Mouse (Mus musculus): Measurements from ENCODE around the gene Sptssb.

DNA sequence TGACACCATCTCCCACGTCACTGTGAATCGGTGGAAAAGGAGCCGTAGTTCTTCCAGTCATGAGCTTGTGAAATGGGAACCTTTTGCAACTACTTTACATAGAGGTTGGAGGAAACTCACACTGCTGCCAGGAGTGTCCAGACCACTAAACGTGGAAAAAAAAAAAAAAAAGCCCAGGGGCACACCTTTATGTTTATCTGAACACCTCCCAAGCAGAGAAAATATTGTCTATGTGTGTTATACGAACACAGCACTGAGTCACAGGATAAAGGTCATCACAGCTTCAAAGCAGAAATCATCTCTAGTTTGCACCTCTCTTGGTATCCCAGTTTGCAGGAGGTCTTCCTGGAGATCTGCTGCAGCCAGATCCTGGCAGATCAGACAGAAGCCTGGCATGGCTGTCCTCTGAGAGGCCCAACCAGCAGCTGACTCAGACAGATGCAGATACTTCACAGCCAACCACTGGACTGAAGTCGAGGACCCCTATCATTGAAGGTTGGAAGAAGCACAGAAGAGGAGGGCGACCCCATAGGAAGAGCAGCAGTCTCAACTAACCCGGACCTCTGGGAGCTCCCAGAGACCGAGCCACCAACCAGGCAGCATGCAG lies 2.2 kb upstream of the Sptssb start:
- TF ChIP-seq POLR2A (IDR thresholded peaks at IDR 0.05; ENCODE audit: low read depth, low read length) (no peak), CTCF (IDR thresholded peaks at IDR 0.05; ENCODE audit: extremely low read depth, insufficient read depth, insufficient read length, insufficient replicate concordance) (no peak)
